Mouse (Mus musculus) lung, postnatal 14 days (tissue): ENCODE data around the gene Cct8.

Source experiments
- DNase-seq: peaks from one replicate; pipeline ENCODE4 v3.0.0; 2021

The Cct8 gene

DNA sequence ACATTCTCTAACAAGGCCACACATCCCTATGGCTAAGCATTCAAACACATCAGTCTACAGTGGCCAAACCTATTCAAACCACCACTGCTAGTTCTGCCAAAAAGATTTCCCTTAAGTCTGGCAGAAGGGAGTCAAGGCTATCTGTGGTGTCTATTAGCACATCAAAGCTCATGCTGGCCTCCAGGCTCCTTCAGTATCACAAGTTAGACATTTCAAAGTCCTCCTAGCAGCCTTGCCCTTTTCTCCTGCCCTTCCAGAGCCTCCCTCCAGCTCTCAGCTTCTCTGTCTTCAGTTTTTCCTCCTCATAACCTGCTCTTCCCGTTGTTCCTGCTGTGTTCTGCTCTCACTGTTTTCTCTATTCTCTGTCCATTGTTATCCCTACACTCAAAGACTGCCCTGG is 51.6 kb downstream of the Cct8 start:
- no peak for DNase-seq

DNA sequence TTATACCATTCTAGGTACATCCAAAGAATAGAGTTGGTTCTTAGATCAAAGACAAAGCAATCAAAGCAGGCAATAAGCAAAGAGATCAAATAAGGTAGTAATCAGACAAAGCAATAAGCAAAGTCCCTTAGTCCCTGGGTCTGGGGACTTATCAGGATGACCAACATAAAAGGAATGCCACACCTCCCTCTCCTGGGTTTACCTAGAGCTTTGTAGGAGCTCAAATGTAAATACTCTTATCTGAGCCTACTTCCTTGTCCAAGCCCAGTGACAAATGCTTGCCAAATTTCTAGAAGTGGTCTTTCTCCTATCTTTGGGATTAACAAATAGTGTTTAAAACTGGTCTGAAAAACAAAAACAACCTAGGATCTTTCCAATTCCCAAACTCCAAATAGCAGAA is 52.4 kb downstream of the Cct8 start:
- no peak for DNase-seq

DNA sequence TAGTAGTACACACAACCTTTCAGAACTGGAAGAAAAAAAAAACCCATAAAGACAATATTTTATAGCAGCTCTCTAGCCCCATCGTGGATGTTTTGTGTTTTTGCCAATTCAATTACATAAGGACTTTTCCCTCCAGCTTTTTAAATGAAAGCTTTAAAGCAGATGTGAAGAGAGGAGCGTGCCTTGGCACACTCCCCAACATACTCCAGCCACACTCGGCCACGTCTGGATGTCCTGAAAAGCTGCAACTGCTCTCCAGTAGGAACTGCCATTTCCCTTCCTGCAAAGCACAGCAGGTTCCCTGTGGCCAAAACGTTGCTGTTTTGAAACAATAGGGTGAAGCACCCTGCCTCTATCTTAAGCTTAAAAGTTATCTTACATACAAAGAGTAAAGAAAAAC is 53.4 kb downstream of the Cct8 start:
- no peak for DNase-seq

DNA sequence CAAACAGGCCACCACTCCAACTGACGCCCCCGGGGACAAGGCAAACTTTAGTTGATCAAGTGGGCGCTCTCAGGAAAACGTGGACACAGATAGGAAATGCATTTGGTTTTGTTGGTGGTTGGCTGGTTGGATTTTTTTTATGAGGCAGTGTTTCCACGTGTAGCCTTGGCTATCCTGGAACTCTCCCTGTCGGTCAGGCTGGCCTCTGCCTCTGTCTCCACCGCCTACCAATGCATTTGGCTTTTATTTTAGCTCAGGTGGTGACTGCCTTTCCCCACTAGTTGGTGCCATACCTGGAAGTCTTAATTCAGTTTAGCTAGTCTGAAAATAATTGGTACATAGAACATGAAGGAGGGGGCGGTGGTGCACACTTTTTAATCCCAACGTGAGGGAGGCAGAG is 54.6 kb downstream of the Cct8 start:
- DNase-seq, result no peak

DNA sequence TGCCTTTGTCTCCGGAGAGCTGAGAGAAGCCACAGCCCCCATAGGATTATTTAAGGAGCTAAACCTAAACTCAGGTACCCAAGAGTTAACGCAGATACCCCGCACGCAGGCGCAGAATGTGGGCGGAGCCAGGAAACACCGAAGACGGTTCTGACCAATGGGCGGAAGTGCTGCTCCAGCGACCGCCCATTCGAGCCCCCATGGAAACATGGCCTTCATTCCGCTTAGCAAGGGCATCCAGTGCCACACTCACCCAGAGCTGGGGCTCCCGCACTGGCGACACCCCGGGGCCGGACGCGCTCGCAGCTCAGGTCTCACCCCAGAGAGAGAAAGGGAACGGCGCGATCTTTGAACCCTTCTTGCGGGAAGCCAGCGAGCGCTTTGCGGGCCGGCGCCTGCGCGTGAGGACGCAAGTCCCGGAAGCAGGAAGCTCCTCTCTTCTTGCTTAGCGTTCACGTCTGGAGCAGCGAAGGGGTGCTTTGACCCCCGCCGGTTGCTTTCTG is 55.4 kb downstream of the Cct8 start, which contains the start of gene Rwdd2b:
Gene Rwdd2b, minus strand, starts transcription at position 390 of the 503 bp plus-strand sequence.
- peak; percentile 94 for DNase-seq

DNA sequence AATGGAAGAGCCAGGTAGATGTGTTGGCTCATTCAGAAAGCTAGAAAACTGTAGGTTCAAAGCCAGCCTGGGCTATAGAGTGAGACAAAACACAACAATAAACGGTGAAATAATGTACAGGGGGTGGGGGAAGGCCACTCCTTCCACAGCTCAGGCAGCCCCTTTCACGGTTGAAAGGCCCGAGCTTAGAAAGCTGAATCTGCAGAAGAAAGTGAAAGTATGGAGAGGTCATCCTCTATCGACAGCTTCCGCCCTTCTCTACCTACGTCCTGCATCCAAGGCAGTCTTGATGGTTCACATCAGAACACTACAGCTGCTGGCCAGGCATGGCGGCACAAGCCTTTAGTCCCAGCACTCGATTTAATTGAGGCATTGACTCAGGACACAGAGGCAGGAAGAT is 57.0 kb downstream of the Cct8 start:
- DNase-seq, result no peak

DNA sequence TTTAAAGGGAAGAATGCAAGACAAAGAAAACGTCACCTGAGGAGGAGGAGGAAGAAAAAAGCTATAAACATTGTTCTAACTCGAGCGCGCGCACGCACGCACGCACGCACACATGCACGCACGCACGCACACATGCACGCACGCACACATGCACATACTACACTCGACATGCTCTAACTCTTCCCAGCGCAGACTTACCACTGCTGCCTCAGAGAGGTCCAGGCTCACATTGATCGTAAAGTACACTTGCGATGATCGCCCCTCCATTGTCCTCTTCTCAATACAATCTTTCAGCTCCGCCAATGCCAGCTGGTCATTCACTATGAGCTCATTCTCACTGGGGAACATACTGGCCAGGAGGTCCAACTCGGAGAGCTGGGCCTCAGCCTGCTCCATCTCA is 58.6 kb downstream of the Cct8 start:
- DNase-seq, result no peak

DNA sequence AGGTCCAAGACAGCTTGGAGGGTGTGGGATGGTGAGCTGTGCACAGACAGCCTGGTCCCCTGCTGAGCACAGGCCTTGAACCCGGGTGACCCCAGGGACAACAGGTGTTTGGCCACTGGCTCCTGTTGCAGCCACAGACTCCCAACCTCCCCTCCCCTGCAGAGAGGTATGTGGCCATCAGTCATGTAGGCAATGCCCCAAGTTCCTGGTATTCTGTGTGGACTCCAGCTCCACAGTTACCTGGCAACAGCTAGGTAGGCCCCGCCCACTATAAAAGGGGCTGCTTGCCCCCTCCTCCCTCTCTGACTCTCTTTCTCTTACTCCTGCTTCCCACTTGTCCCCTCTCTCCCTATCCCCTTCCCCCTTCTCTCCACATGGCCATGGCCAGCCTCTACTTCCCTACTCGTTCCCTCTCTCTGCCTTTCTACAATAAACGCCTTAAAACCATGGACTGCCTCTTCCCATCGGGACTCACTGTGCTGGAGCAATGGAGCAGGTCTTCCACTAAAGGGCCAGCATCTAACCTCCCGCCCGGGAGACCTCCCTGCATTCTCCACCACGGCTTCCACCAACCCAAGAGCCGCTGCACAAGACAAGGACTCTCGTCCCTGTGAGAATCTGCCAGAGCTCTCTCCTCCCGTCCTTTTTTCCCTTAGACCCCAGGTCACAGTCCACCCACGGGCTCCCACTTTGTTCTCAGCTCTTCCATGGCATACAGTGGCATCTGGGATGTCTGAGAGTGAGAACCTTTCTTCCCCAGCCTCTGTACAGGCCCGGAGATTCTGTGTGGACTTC is 60.1 kb downstream of the Cct8 start:
- no peak for DNase-seq

DNA sequence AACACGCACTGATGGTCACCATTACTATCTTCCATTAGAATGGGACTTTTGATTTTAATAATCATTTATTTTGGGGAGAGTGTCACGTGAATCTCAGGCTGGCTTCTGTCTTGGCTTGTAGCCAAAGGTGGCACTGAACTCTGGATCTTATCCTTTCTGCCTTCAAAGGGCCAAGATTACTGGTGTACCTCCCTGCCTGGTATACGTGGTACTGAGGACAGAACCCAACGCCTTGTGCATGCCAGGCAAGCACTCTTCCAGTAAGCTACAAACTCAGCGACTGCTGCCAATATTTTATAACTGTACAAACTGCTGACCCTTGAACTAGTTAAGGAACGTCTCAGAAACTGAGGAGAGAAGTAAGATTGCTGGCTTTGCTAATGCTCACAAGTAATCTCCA is 60.7 kb downstream of the Cct8 start:
- DNase-seq, result no peak

DNA sequence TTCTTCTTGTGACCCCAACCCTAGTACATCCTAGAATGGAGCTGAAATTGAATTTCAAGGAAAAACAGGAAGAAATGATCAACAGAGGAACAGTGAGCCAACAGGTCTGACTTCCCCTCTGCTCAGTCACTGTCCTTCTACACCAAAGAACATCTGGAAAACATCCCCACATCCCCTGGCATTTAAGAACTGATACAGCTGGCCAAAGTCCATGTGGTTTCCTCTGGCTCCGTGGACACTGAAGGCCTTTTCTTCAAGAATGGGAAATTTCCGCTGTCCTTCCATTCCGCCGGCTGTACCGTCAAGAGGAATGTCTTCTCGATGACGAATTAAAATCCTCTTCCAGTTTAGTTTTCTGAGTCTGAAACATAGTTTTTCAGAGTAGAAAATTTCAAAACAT is 61.4 kb downstream of the Cct8 start:
- no peak for DNase-seq
